Mouse (Mus musculus) limb, embryonic 11.5 days (tissue): ENCODE data around the gene Cacng2. TPM values are rescaled to one million over a fixed set of nuclear protein-coding genes. Genes with fewer than 3 reads are reported as not detected.
A peak's percentile ranks its signal among the peaks of the same experiment; 100 is the strongest.

Experiments
- ATAC-seq: fragments of 200-750 bp; cut with Nextera tagmentation; 2 replicates; pipeline ENCODE4 v1.8.0; 2017; ENCODE audit warnings: low read depth; ENCODE audit not compliant: insufficient number of reproducible peaks, low FRiP score, low TSS enrichment
- DNase-seq: peaks from one replicate; pipeline ENCODE4 v3.0.0-alpha.2; 2015; ENCODE audit warnings: low spot score
- H3K27ac ChIP-seq: fragments of 300-500 bp; sonication (generic); replicated peaks from 2 replicates; pipeline ENCODE4 v1.5.1; 2014; ENCODE audit warnings: low read depth, mild to moderate bottlenecking, low read length
- H3K27me3 ChIP-seq: fragments of 300-500 bp; sonication (generic); 2 replicates; pipeline ENCODE4 v1.6.1; 2014; ENCODE audit warnings: mild to moderate bottlenecking, low read length, mixed read lengths; ENCODE audit not compliant: control insufficient read depth, insufficient read depth
- H3K36me3 ChIP-seq: fragments of 300-500 bp; sonication (generic); 2 replicates; pipeline ENCODE4 v1.6.1; 2014; ENCODE audit warnings: mild to moderate bottlenecking, low read length, moderate library complexity, mixed read lengths; ENCODE audit not compliant: control insufficient read depth, insufficient read depth
- H3K4me1 ChIP-seq: fragments of 300-500 bp; sonication (generic); 2 replicates; pipeline ENCODE4 v1.6.1; 2014; ENCODE audit warnings: low read length, mixed read lengths; ENCODE audit not compliant: control insufficient read depth, insufficient read depth
- H3K4me2 ChIP-seq: fragments of 300-500 bp; sonication (generic); 2 replicates; pipeline ENCODE4 v1.6.1; 2014; ENCODE audit warnings: low read depth, mild to moderate bottlenecking, moderate library complexity; ENCODE audit not compliant: severe bottlenecking
- H3K4me3 ChIP-seq: fragments of 300-500 bp; sonication (generic); 2 replicates; pipeline ENCODE4 v1.5.1; 2014; ENCODE audit warnings: low read depth, low read length
- H3K9ac ChIP-seq: fragments of 300-500 bp; sonication (generic); 2 replicates; pipeline ENCODE4 v1.6.1; 2014; ENCODE audit warnings: mild to moderate bottlenecking, low read length
- H3K9me3 ChIP-seq: fragments of 300-500 bp; sonication (generic); 2 replicates; pipeline ENCODE4 v1.6.1; 2016; ENCODE audit warnings: low read length; ENCODE audit not compliant: control insufficient read depth
- WGBS: fragments of 180-500 bp; shearing (Covaris S2); extraction: QIAGEN DNeasy Blood & Tissue Kit; methylation state at CpG from one replicate; pipeline ENCODE4 v1.1.7; 2014; 5-methylcytosine and 5-hydroxymethylcytosine counted together
- polyA plus RNA-seq: library from polyadenylated mRNA; unstranded; fragments of >200 nt; fragmentation: Nextera tagmentation; extraction: Ambion mirVana; gene quantifications from 2 replicates; pipeline ENCODE4 v1.2.1, GENCODE M21; 2014

Gene Cacng2
- not detected in 2 replicates for polyA plus RNA-seq

DNA sequence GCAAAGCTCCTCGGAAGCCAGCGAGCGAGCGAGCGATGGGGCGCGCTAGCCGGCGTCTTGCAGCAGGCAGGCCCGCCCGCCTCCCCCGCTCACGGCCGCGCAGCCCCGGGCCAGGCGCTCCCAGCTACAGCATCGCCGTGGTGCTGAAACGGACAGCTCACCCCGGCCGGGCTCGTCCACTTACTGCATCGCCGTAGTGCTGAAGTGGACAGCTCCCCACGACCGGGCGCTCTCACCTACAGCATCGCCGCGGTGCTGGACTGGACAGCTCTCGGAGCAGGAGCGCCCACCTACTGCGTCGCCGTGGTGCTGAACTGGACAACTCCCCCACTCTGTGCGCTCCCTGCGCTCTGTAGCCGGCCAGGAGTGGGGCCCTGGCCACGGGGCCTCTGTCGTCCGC is at the start of gene Cacng2:
TSS of gene Cacng2 (minus strand) at position 325 of the 400 bp plus-strand sequence.
- peak within 1 kb of the TSS; percentile 45 for H3K4me2 ChIP-seq
- H3K36me3 ChIP-seq, result no peaks in the 10 kb centered on the region
- H3K9me3 ChIP-seq, result no peaks in the 10 kb centered on the region
- no peak within 1 kb of the TSS for H3K4me3 ChIP-seq
- DNase-seq (peak; percentile 100), ATAC-seq (peak; percentile 96)
- H3K4me1 ChIP-seq, result peaks cover 3% of the 10 kb centered on the region; the same call in 1 of the 2 replicates
- peaks cover 8% of the 10 kb centered on the region for H3K27me3 ChIP-seq
- no peak within 1 kb of the TSS for H3K9ac ChIP-seq
- H3K27ac ChIP-seq, result no peak within 1 kb of the TSS
- WGBS, result under 1% methylated on average over 42 of the region's 42 CpGs

GRCm38 (mm10) chr15:78169566-78169965 is 49.7 kb upstream of the Cacng2 start:
- Histone ChIP-seq H3K9ac (no peak overlapping the region), H3K4me2 (no peak overlapping the region), H3K27me3 (no peaks in the 10 kb centered on the region), H3K27ac (no peak overlapping the region), H3K4me3 (no peak overlapping the region), H3K9me3 (no peaks in the 10 kb centered on the region), H3K4me1 (peaks cover 8% of the 10 kb centered on the region; the same call in 1 of the 2 replicates), H3K36me3 (no peaks in the 10 kb centered on the region; the same call in 1 of the 2 replicates)
- DNase-seq (no peak), ATAC-seq (no peak)
- WGBS, result 83% methylated on average over 11 of the region's 11 CpGs

DNA sequence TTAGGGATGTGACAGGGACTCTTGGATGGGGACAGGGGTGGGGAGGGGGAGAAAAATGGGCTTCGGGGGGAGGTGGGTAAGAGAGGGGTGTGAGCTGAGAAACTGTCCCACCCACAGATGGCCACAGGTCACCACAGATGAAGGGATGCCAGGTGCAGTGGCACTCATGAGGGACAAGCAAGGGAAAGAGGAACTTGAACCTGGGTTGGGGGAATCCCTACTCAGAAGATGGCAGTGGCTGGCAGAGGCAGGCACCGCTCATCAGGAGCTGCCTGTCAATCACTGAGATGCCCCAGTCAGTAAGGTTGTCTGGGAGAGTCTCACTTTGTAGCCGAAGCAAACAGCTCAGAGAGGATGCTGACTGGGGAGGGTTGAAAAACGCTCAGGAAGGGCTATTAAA is 45.5 kb upstream of the Cacng2 start:
- Histone ChIP-seq H3K4me1 (no peaks in the 10 kb centered on the region), H3K4me2 (no peak overlapping the region), H3K27ac (no peak overlapping the region), H3K36me3 (no peaks in the 10 kb centered on the region), H3K9me3 (no peaks in the 10 kb centered on the region), H3K4me3 (no peak overlapping the region), H3K27me3 (no peaks in the 10 kb centered on the region), H3K9ac (no peak overlapping the region)
- DNase-seq, result no peak
- 84% methylated on average over 4 of the region's 4 CpGs for WGBS
- no peak for ATAC-seq

GRCm38 (mm10) chr15:78164466-78164865 is 44.6 kb upstream of the Cacng2 start:
- Histone ChIP-seq H3K9ac (no peak overlapping the region), H3K27me3 (no peaks in the 10 kb centered on the region), H3K9me3 (no peaks in the 10 kb centered on the region), H3K4me2 (no peak overlapping the region), H3K36me3 (no peaks in the 10 kb centered on the region), H3K4me3 (no peak overlapping the region), H3K27ac (no peak overlapping the region), H3K4me1 (no peaks in the 10 kb centered on the region)
- 75% methylated on average over 11 of the region's 11 CpGs for WGBS
- DNase-seq (no peak), ATAC-seq (no peak)

DNA sequence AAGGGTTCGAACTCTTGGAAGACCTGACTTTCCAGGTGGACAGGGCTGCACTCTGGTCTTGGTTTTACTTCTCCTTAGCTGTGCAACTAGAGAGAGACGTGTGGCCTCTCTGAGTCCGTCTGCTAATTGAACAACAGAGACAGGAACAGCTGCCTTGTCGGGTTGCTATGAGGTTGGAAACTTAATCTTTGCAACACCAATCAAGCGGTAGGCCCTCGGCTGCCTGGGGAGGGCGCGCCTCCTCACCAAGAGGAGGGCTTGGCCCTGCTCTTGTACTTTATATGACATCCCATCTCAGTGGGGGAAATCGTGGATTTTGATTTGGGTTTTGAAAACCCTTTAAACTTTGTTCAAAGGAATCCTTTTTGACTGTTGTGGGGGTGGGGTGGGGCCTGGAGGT is 42.1 kb upstream of the Cacng2 start:
- H3K36me3 ChIP-seq, result no peaks in the 10 kb centered on the region
- DNase-seq, result no peak
- H3K27ac ChIP-seq, result no peak overlapping the region
- no peaks in the 10 kb centered on the region for H3K4me1 ChIP-seq
- H3K27me3 ChIP-seq, result no peaks in the 10 kb centered on the region
- H3K9me3 ChIP-seq, result no peaks in the 10 kb centered on the region
- H3K4me2 ChIP-seq, result no peak overlapping the region
- no peak overlapping the region for H3K9ac ChIP-seq
- 76% methylated on average over 9 of the region's 9 CpGs for WGBS
- ATAC-seq, result no peak
- no peak overlapping the region for H3K4me3 ChIP-seq

- no peak for DNase-seq
- H3K27ac ChIP-seq, result no peak overlapping the region
- no peaks in the 10 kb centered on the region for H3K4me1 ChIP-seq
- H3K4me2 ChIP-seq, result no peak overlapping the region
- H3K27me3 ChIP-seq, result no peaks in the 10 kb centered on the region
- H3K4me3 ChIP-seq, result no peak overlapping the region
- WGBS, result 88% methylated on average over 5 of the region's 5 CpGs
- H3K36me3 ChIP-seq, result no peaks in the 10 kb centered on the region
- no peaks in the 10 kb centered on the region for H3K9me3 ChIP-seq
- H3K9ac ChIP-seq, result no peak overlapping the region
- ATAC-seq, result no peak
Measured at GRCm38 (mm10) chr15:78158335-78158734, 38.5 kb upstream of the Cacng2 start.

- DNase-seq (no peak), ATAC-seq (no peak)
- no peaks in the 10 kb centered on the region for H3K27me3 ChIP-seq
- no peaks in the 10 kb centered on the region for H3K9me3 ChIP-seq
- H3K27ac ChIP-seq, result no peak overlapping the region
- H3K36me3 ChIP-seq, result no peaks in the 10 kb centered on the region
- WGBS, result 74% methylated on average over 4 of the region's 4 CpGs
- no peak overlapping the region for H3K4me2 ChIP-seq
- H3K9ac ChIP-seq, result no peak overlapping the region
- H3K4me3 ChIP-seq, result no peak overlapping the region
- H3K4me1 ChIP-seq, result no peaks in the 10 kb centered on the region
Measured at GRCm38 (mm10) chr15:78157824-78158223, 38.0 kb upstream of the Cacng2 start.

GRCm38 (mm10) chr15:78157330-78157729 is 37.5 kb upstream of the Cacng2 start:
- ATAC-seq, result no peak
- no peak overlapping the region for H3K4me3 ChIP-seq
- no peaks in the 10 kb centered on the region for H3K4me1 ChIP-seq
- H3K36me3 ChIP-seq, result no peaks in the 10 kb centered on the region
- no peak overlapping the region for H3K27ac ChIP-seq
- no peaks in the 10 kb centered on the region for H3K27me3 ChIP-seq
- no peak overlapping the region for H3K9ac ChIP-seq
- no peak overlapping the region for H3K4me2 ChIP-seq
- DNase-seq, result no peak
- WGBS, result 83% methylated on average over 8 of the region's 8 CpGs
- H3K9me3 ChIP-seq, result no peaks in the 10 kb centered on the region

DNA sequence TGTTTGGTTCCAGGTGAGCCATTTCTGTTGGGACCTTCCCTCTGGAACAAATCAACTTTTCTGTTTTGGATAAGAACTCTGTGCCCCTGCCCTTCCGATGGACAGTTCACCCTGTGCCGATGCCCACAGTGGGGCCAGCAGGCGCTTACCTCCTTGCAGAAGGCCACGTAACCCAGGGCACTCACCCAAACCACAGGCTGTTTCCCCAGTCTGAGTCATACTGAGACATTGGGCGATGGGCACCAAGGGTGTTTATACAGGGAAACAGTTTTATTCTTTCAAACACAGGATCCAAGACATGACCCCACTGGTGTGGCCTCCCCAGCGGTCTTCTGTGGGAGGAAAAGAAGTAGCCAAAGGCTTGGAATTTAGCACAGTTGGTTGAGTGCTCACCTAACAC is 35.6 kb upstream of the Cacng2 start:
- Histone ChIP-seq H3K4me3 (no peak overlapping the region), H3K4me1 (no peaks in the 10 kb centered on the region), H3K9ac (no peak overlapping the region), H3K27ac (no peak overlapping the region), H3K9me3 (no peaks in the 10 kb centered on the region), H3K4me2 (no peak overlapping the region), H3K36me3 (no peaks in the 10 kb centered on the region), H3K27me3 (no peaks in the 10 kb centered on the region)
- ATAC-seq (no peak), DNase-seq (no peak)
- 91% methylated on average over 6 of the region's 6 CpGs for WGBS
